Mouse (Mus musculus): ENCODE data around the gene Wrnip1.

Gene Wrnip1

GRCm38 (mm10) chr13:32801693-32802221 lies at the start of gene Wrnip1:
Wrnip1 (plus strand) TSS chr13:32802038.
- peak; percentile 98 for DNase-seq

- DNase-seq, result peak; percentile 14
These were observed 49.7 kb upstream of the Wrnip1 start for GRCm38 (mm10) chr13:32752066-32752657.

GRCm38 (mm10) chr13:32759036-32759435 lies 42.8 kb upstream of the Wrnip1 start:
- no peak for DNase-seq

GRCm38 (mm10) chr13:32760795-32761194 lies 41.0 kb upstream of the Wrnip1 start:
- DNase-seq, result no peak

GRCm38 (mm10) chr13:32763141-32763540 lies 38.7 kb upstream of the Wrnip1 start:
- no peak for DNase-seq

GRCm38 (mm10) chr13:32764448-32764847 lies 37.4 kb upstream of the Wrnip1 start:
- no peak for DNase-seq

- DNase-seq, result peak; percentile 55
These were observed 33.7 kb upstream of the Wrnip1 start for GRCm38 (mm10) chr13:32768104-32768503.

- DNase-seq, result peak; percentile 25
These were observed 31.9 kb upstream of the Wrnip1 start for GRCm38 (mm10) chr13:32769960-32770359.

- peak; percentile 35 for DNase-seq
These were observed 25.9 kb upstream of the Wrnip1 start for GRCm38 (mm10) chr13:32775889-32776288.

GRCm38 (mm10) chr13:32776350-32776749 lies 25.5 kb upstream of the Wrnip1 start:
- no peak for DNase-seq

- no peak for DNase-seq
These were observed 23.0 kb upstream of the Wrnip1 start for GRCm38 (mm10) chr13:32778861-32779260.

GRCm38 (mm10) chr13:32783055-32783454 lies 18.8 kb upstream of the Wrnip1 start:
- DNase-seq, result no peak

- DNase-seq, result no peak
These were observed 18.0 kb upstream of the Wrnip1 start, which contains the start of gene Mylk4 for GRCm38 (mm10) chr13:32783816-32784215. Mylk4 (minus strand) TSS chr13:32783954.

GRCm38 (mm10) chr13:32787584-32787983 lies 14.3 kb upstream of the Wrnip1 start:
- no peak for DNase-seq

- DNase-seq, result no peak
These were observed 12.1 kb upstream of the Wrnip1 start for GRCm38 (mm10) chr13:32789781-32790180.

- DNase-seq, result peak; percentile 86
These were observed 7.2 kb upstream of the Wrnip1 start for GRCm38 (mm10) chr13:32794619-32795018.

- DNase-seq, result peak; percentile 59
These were observed 6.7 kb upstream of the Wrnip1 start for GRCm38 (mm10) chr13:32795166-32795565.

GRCm38 (mm10) chr13:32797085-32797484 lies 4.8 kb upstream of the Wrnip1 start:
- no peak for DNase-seq

GRCm38 (mm10) chr13:32799131-32799530 lies 2.7 kb upstream of the Wrnip1 start:
- DNase-seq, result no peak

GRCm38 (mm10) chr13:32800859-32801258 lies 979 bp upstream of the Wrnip1 start:
- no peak for DNase-seq

GRCm38 (mm10) chr13:32802259-32803081 lies 632 bp downstream of the Wrnip1 start, which contains the start of gene D930007J09Rik:
D930007J09Rik (minus strand) TSS chr13:32802849.
- DNase-seq, result peak; percentile 61

GRCm38 (mm10) chr13:32803701-32804345 lies 2.0 kb downstream of the Wrnip1 start:
- DNase-seq, result no peak

- no peak for DNase-seq
These were observed 5.0 kb downstream of the Wrnip1 start for GRCm38 (mm10) chr13:32806820-32807219.

Measured in kidney, postnatal 14 days (tissue).